Mouse (Mus musculus): ENCODE results near the gene Phlpp2. TPM values are rescaled to one million over a fixed set of nuclear protein-coding genes. Genes with fewer than 3 reads are reported as not detected.

The Phlpp2 gene
- polyA plus RNA-seq, 1 experiment from 2014 or later: 3.2 TPM

GRCm38 (mm10) chr8:109992166-109992565 is 123.8 kb downstream of the Phlpp2 start:
- ATAC-seq (ENCODE audit: insufficient read depth): no peak
- Histone ChIP-seq H3K27me3 (no peaks in the 10 kb centered on the region), H3K27ac (replicated peaks) (no peak overlapping the region), H3K36me3 (replicated peaks) (no peaks in the 10 kb centered on the region), H3K4me2 (no peak overlapping the region), H3K4me1 (replicated peaks) (no peaks in the 10 kb centered on the region), H3K9me3 (replicated peaks) (no peaks in the 10 kb centered on the region), H3K9ac (no peak overlapping the region), H3K4me3 (replicated peaks) (no peak overlapping the region)
- WGBS (ENCODE audit: insufficient replicate concordance): 60% methylated on average over 5 of the region's 5 CpGs

GRCm38 (mm10) chr8:109992951-109993350 is 124.6 kb downstream of the Phlpp2 start:
- Histone ChIP-seq H3K27me3 (no peaks in the 10 kb centered on the region), H3K9me3 (replicated peaks) (no peaks in the 10 kb centered on the region), H3K4me1 (replicated peaks) (no peaks in the 10 kb centered on the region), H3K9ac (no peak overlapping the region), H3K4me2 (no peak overlapping the region), H3K27ac (replicated peaks) (no peak overlapping the region), H3K4me3 (replicated peaks) (no peak overlapping the region), H3K36me3 (replicated peaks) (no peaks in the 10 kb centered on the region)
- no peak for ATAC-seq (ENCODE audit: insufficient read depth)
- WGBS (ENCODE audit: insufficient replicate concordance): 59% methylated on average over 1 of the region's 1 CpGs

Other genes with a start within 250 kb of the Phlpp2 start
- gene Ist1, start 175.3 kb upstream of the Phlpp2 start, polyA plus RNA-seq (2015; fragmentation: Nextera tagmentation; extraction: Ambion mirVana): 34.1 and 36.9 TPM in 2 replicates
- gene Zfp821, start 163.0 kb upstream of the Phlpp2 start, polyA plus RNA-seq (2015; fragmentation: Nextera tagmentation; extraction: Ambion mirVana): 6.1 and 6.3 TPM in 2 replicates
- 2.1 and 3.5 TPM in 2 replicates for gene Atxn1l, start 130.8 kb upstream of the Phlpp2 start, polyA plus RNA-seq (2015; fragmentation: Nextera tagmentation; extraction: Ambion mirVana)
- gene Ap1g1, start 90.0 kb upstream of the Phlpp2 start, polyA plus RNA-seq (2015; fragmentation: Nextera tagmentation; extraction: Ambion mirVana): 14.9 and 15.7 TPM in 2 replicates
- 0.06 and 0.26 TPM in 2 replicates for gene Marveld3, start 93.7 kb downstream of the Phlpp2 start, polyA plus RNA-seq (2015; fragmentation: Nextera tagmentation; extraction: Ambion mirVana)
- 0.25 and 0.47 TPM in 2 replicates for gene Tat, start 121.9 kb downstream of the Phlpp2 start, polyA plus RNA-seq (2015; fragmentation: Nextera tagmentation; extraction: Ambion mirVana)
- 0.09 TPM in 1 of 2 replicates, not detected in the other for gene Chst4, start 171.2 kb downstream of the Phlpp2 start, polyA plus RNA-seq (2015; fragmentation: Nextera tagmentation; extraction: Ambion mirVana)
- gene Zfp612, start 211.2 kb downstream of the Phlpp2 start, polyA plus RNA-seq (2015; fragmentation: Nextera tagmentation; extraction: Ambion mirVana): 0.89 and 1.1 TPM in 2 replicates
- not detected in 2 replicates for gene Gm21964, start 232.7 kb downstream of the Phlpp2 start, polyA plus RNA-seq (2015; fragmentation: Nextera tagmentation; extraction: Ambion mirVana)
- not detected in 2 replicates for gene Gm17720, start 234.2 kb downstream of the Phlpp2 start, polyA plus RNA-seq (2015; fragmentation: Nextera tagmentation; extraction: Ambion mirVana)